Mouse (Mus musculus) CH12.LX (cell line): ENCODE data around the gene Wscd1. TPM values are rescaled to one million over a fixed set of nuclear protein-coding genes. Genes with fewer than 3 reads are reported as not detected.

Experiments
- DNase-seq: peaks from one replicate; pipeline ENCODE4 v3.0.0-alpha.2; 2013; ENCODE audit errors: extremely low read depth
- H3K27ac ChIP-seq: 2 replicates; pipeline ENCODE4 v1.5.1; 2012; ENCODE audit warnings: low read depth, mild to moderate bottlenecking, control low read depth, moderate library complexity; ENCODE audit not compliant: insufficient read depth
- H3K27me3 ChIP-seq: replicated peaks from 2 replicates; pipeline ENCODE3; 2012; ENCODE audit warnings: inconsistent platforms
- H3K36me3 ChIP-seq, 2 experiments: replicated peaks in 1 of 2; 2 replicates each; pipeline versions ENCODE3 to v1.6.1; 2012; ENCODE audit warnings: inconsistent platforms in 1 of 2, low read length in 1 of 2, mild to moderate bottlenecking in 1 of 2, mixed read lengths in 1 of 2, moderate library complexity in 1 of 2; ENCODE audit not compliant: control insufficient read depth in 1 of 2, insufficient read depth in 1 of 2
- H3K4me1 ChIP-seq, 2 experiments: 2 replicates each; pipeline ENCODE4 v1.6.1; 2012; ENCODE audit warnings: inconsistent platforms in 1 of 2, moderate library complexity in 1 of 2; ENCODE audit not compliant: insufficient read depth in 2 of 2, control insufficient read depth in 1 of 2
- H3K4me2 ChIP-seq: 2 replicates; pipeline ENCODE4 v1.6.1; 2012; ENCODE audit warnings: low read depth, mild to moderate bottlenecking, control low read depth; ENCODE audit not compliant: poor library complexity, insufficient read depth, severe bottlenecking
- H3K4me3 ChIP-seq, 3 experiments: fragments of 150-350 bp in 1 of 3; sonication (generic) in 1 of 3; replicated peaks in 1 of 3; 2 replicates each; pipeline versions ENCODE3 to v1.5.1; 2011 to 2012; ENCODE audit warnings: low read depth in 2 of 3, low read length in 2 of 3, mild to moderate bottlenecking in 2 of 3, moderate library complexity in 2 of 3, control low read depth in 1 of 3, improper control_type of control experiment in 1 of 3, inconsistent platforms in 1 of 3, mixed read lengths in 1 of 3; ENCODE audit not compliant: poor library complexity in 1 of 3
- H3K79me2 ChIP-seq: replicated peaks from 2 replicates; pipeline ENCODE4 v1.6.1; 2012; ENCODE audit warnings: mild to moderate bottlenecking, moderate library complexity; ENCODE audit not compliant: control insufficient read depth, poor library complexity, insufficient read depth, severe bottlenecking; ENCODE audit errors: extremely low read depth
- H3K9ac ChIP-seq: 2 replicates; pipeline ENCODE4 v1.6.1; 2012; ENCODE audit warnings: low read depth, mild to moderate bottlenecking, control low read depth, moderate library complexity; ENCODE audit not compliant: insufficient read depth
- H3K9me3 ChIP-seq: replicated peaks from 2 replicates; pipeline ENCODE3; 2012; ENCODE audit warnings: low read length, inconsistent platforms, mixed read lengths
- BHLHE40 ChIP-seq: IDR thresholded peaks from 2 replicates; pipeline ENCODE4 v1.6.1; 2011; ENCODE audit warnings: mild to moderate bottlenecking, low read depth, low read length, improper control_type of control experiment
- CHD1 ChIP-seq: IDR thresholded peaks from 2 replicates; pipeline ENCODE4 v1.6.1; 2012; ENCODE audit warnings: low read depth, low read length, improper control_type of control experiment, inconsistent platforms
- CTCF ChIP-seq, 2 experiments: IDR thresholded peaks in 1 of 2; conservative IDR thresholded peaks in 1 of 2; 2 replicates each; pipeline ENCODE4 v1.5.1; 2011 to 2012; ENCODE audit warnings: low read depth in 2 of 2, low read length in 2 of 2, improper control_type of control experiment in 1 of 2, inconsistent platforms in 1 of 2, mild to moderate bottlenecking in 1 of 2, moderate library complexity in 1 of 2
- E2F4 ChIP-seq: IDR thresholded peaks from 2 replicates; pipeline ENCODE4 v1.6.1; 2011; ENCODE audit warnings: low read depth, low read length, improper control_type of control experiment; ENCODE audit not compliant: insufficient replicate concordance
- ELF1 ChIP-seq: IDR thresholded peaks from 2 replicates; pipeline ENCODE4 v1.6.1; 2014; ENCODE audit warnings: low read depth, mild to moderate bottlenecking, inconsistent platforms, low read length, improper control_type of control experiment
- EP300 ChIP-seq: IDR thresholded peaks from 2 replicates; pipeline ENCODE4 v1.6.1; 2011; ENCODE audit warnings: low read length, improper control_type of control experiment
- ETS1 ChIP-seq: conservative IDR thresholded peaks from 2 replicates; pipeline ENCODE4 v1.6.1; 2012; ENCODE audit warnings: low read depth, mild to moderate bottlenecking, inconsistent platforms, low read length, improper control_type of control experiment, moderate library complexity
- HCFC1 ChIP-seq: IDR thresholded peaks from 2 replicates; pipeline ENCODE4 v1.6.1; 2012; ENCODE audit warnings: low read depth, mild to moderate bottlenecking, inconsistent platforms, low read length, improper control_type of control experiment
- JUN ChIP-seq: IDR thresholded peaks from 2 replicates; pipeline ENCODE4 v1.6.1; 2011; ENCODE audit warnings: low read depth, mild to moderate bottlenecking, low read length, improper control_type of control experiment, moderate library complexity; ENCODE audit not compliant: insufficient read depth
- JUND ChIP-seq: conservative IDR thresholded peaks from 2 replicates; pipeline ENCODE4 v1.6.1; 2011; ENCODE audit warnings: low read depth, low read length, improper control_type of control experiment
- KAT2A ChIP-seq: IDR thresholded peaks from 2 replicates; pipeline ENCODE4 v1.6.1; 2012; ENCODE audit warnings: low read length, improper control_type of control experiment, inconsistent platforms; ENCODE audit not compliant: insufficient replicate concordance
- MAX ChIP-seq: IDR thresholded peaks from 2 replicates; pipeline ENCODE4 v1.6.1; 2011; ENCODE audit warnings: low read length, improper control_type of control experiment
- MAZ ChIP-seq: IDR thresholded peaks from 2 replicates; pipeline ENCODE4 v1.6.1; 2012; ENCODE audit warnings: low read depth, mild to moderate bottlenecking, inconsistent platforms, low read length, improper control_type of control experiment, moderate library complexity
- MEF2A ChIP-seq: IDR thresholded peaks from 2 replicates; pipeline ENCODE4 v1.6.1; 2014; ENCODE audit warnings: low read depth, mild to moderate bottlenecking, inconsistent platforms, low read length, improper control_type of control experiment, borderline replicate concordance
- MXI1 ChIP-seq: IDR thresholded peaks from 2 replicates; pipeline ENCODE4 v1.6.1; 2011; ENCODE audit warnings: mild to moderate bottlenecking, low read depth, low read length, improper control_type of control experiment
- MYC ChIP-seq: IDR thresholded peaks from 2 replicates; pipeline ENCODE4 v1.6.1; 2011; ENCODE audit warnings: low read depth, mild to moderate bottlenecking, improper control_type of control experiment, low read length
- NELFE ChIP-seq: IDR thresholded peaks from 2 replicates; pipeline ENCODE4 v1.6.1; 2011; ENCODE audit warnings: low read depth, low read length, improper control_type of control experiment
- NRF1 ChIP-seq: IDR thresholded peaks from 2 replicates; pipeline ENCODE4 v1.6.1; 2014; ENCODE audit warnings: low read depth, mild to moderate bottlenecking, inconsistent platforms, low read length, improper control_type of control experiment, moderate library complexity
- POLR2A ChIP-seq: IDR thresholded peaks from 2 replicates; pipeline ENCODE4 v1.6.1; 2011; ENCODE audit warnings: low read depth, mild to moderate bottlenecking, improper control_type of control experiment, low read length
- POLR2AphosphoS2 ChIP-seq: IDR thresholded peaks from 2 replicates; pipeline ENCODE4 v1.6.1; 2011; ENCODE audit warnings: low read depth, low read length, improper control_type of control experiment
- SIN3A ChIP-seq: IDR thresholded peaks from 2 replicates; pipeline ENCODE4 v1.6.1; 2012; ENCODE audit warnings: low read length, improper control_type of control experiment, inconsistent platforms
- SMC3 ChIP-seq: IDR thresholded peaks from 2 replicates; pipeline ENCODE4 v1.6.1; 2011; ENCODE audit warnings: low read depth, low read length, improper control_type of control experiment
- TCF12 ChIP-seq: IDR thresholded peaks from 2 replicates; pipeline ENCODE4 v1.6.1; 2014; ENCODE audit warnings: low read depth, mild to moderate bottlenecking, inconsistent platforms, low read length, improper control_type of control experiment
- UBTF ChIP-seq: IDR thresholded peaks from 2 replicates; pipeline ENCODE4 v1.6.1; 2012; ENCODE audit warnings: low read depth, mild to moderate bottlenecking, inconsistent platforms, low read length, improper control_type of control experiment, moderate library complexity
- USF1 ChIP-seq: IDR thresholded peaks from 2 replicates; pipeline ENCODE4 v1.6.1; 2014; ENCODE audit warnings: low read depth, mild to moderate bottlenecking, inconsistent platforms, low read length, improper control_type of control experiment
- USF2 ChIP-seq: conservative IDR thresholded peaks from 2 replicates; pipeline ENCODE4 v1.6.1; 2011; ENCODE audit warnings: low read depth, low read length, improper control_type of control experiment
- ZKSCAN1 ChIP-seq: IDR thresholded peaks from 2 replicates; pipeline ENCODE4 v1.6.1; 2012; ENCODE audit warnings: low read depth, inconsistent platforms, low read length, improper control_type of control experiment, borderline replicate concordance
- ZNF384 ChIP-seq: IDR thresholded peaks from 2 replicates; pipeline ENCODE4 v1.6.1; 2012; ENCODE audit warnings: low read depth, low read length, improper control_type of control experiment, inconsistent platforms
- dilution Hi-C: fragments of 300-500 bp; cut with MboI; formaldehyde crosslinking; loops from 2 replicates; pipeline ENCODE4 v1.14.3; 2020; ENCODE audit warnings: low sequenced_read_pairs; ENCODE audit not compliant: extremely low pct_unique_long_range_greater_than_20kb, extremely low pct_ligation_motif_present
- in situ Hi-C: fragments of 300-500 bp; cut with MboI; formaldehyde crosslinking; loops from 3 replicates; pipeline ENCODE4 v1.14.3; 2019; ENCODE audit warnings: low sequenced_read_pairs, low pct_ligation_motif_present, low pct_unique_long_range_greater_than_20kb, mixed read lengths
- polyA plus RNA-seq: library from polyadenylated mRNA; unstranded; fragments of >175 nt; gene quantifications from 2 replicates; pipeline ENCODE4 v1.2.1, GENCODE M21; 2012; ENCODE audit warnings: low read depth; ENCODE audit not compliant: insufficient read length
- total RNA-seq, 2 experiments: library from RNA; depleted of rRNA; stranded (reverse); fragments of 300-350 nt in 1 of 2; fragments of >200 nt in 1 of 2; gene quantifications; 2 replicates each; pipeline ENCODE4 v1.2.3; 2012 to 2014

The Wscd1 gene
- total and polyA plus RNA-seq, 3 experiments: not detected

DNA sequence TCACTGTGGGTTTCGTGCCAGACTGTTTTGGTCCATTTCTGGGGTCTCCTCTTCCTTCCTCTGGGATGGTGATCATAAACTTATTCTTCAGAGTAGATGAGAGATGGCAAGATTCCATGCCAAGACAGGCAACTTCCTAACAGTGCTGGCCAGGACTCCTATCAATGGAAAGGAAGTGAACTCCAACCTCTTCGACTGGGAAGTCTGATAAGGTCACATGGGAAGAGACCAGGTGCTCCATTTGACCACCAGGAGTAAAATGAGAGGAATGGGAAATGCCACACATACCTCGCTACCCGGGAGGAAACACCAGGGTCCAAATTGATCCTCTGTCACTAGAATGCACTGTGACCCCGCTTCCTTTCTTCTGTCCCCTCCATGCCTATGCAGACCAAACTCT lies 68.4 kb downstream of the Wscd1 start:
- no peak for DNase-seq
- Histone ChIP-seq H3K4me2 (no peak overlapping the region), H3K36me3 (no peaks in the 10 kb centered on the region), H3K9me3 (no peaks in the 10 kb centered on the region), H3K79me2 (no peaks in the 10 kb centered on the region), H3K4me3 (no peak overlapping the region), H3K9ac (no peak overlapping the region), H3K4me1 (no peaks in the 10 kb centered on the region; a peak in 1 of 4 replicates), H3K27me3 (peaks cover 96% of the 10 kb centered on the region), H3K27ac (no peak overlapping the region)
- in situ Hi-C loops (no loop called here), dilution Hi-C loops (no loop called here)
- no peak for TF ChIP-seq SMC3
- no peak for TF ChIP-seq EP300
- TF ChIP-seq KAT2A: no peak
- TF ChIP-seq POLR2AphosphoS2: no peak
- TF ChIP-seq NELFE: no peak
- TF ChIP-seq MAX: no peak
- TF ChIP-seq SIN3A: no peak
- TF ChIP-seq USF2: no peak
- TF ChIP-seq TCF12: no peak
- TF ChIP-seq ELF1: no peak
- TF ChIP-seq MXI1: no peak
- no peak for TF ChIP-seq MAZ
- no peak for TF ChIP-seq MEF2A
- no peak for TF ChIP-seq BHLHE40
- no peak for TF ChIP-seq POLR2A
- no peak for TF ChIP-seq E2F4
- no peak for TF ChIP-seq NRF1
- no peak for TF ChIP-seq UBTF
- no peak for TF ChIP-seq CHD1
- TF ChIP-seq ZNF384: no peak

- Histone ChIP-seq H3K36me3 (no peaks in the 10 kb centered on the region), H3K9ac (no peak overlapping the region), H3K9me3 (no peaks in the 10 kb centered on the region), H3K4me3 (no peak overlapping the region), H3K4me2 (no peak overlapping the region), H3K4me1 (no peaks in the 10 kb centered on the region; a peak in 1 of 4 replicates), H3K79me2 (no peaks in the 10 kb centered on the region), H3K27me3 (peaks cover 93% of the 10 kb centered on the region), H3K27ac (no peak overlapping the region)
- in situ Hi-C loops (no loop called here), dilution Hi-C loops (no loop called here)
- no peak for DNase-seq
- TF ChIP-seq CTCF (conservative IDR thresholded peaks at IDR 0.05 in 1 of 2, IDR thresholded peaks at IDR 0.05 in 1 of 2; ENCODE audit: low read depth in 2 of 2, low read length in 2 of 2) (no peak), ZKSCAN1 (no peak), POLR2A (no peak), USF1 (no peak), ELF1 (no peak), JUN (no peak), MYC (no peak), ZNF384 (no peak), HCFC1 (no peak), JUND (no peak), ETS1 (no peak), MEF2A (no peak), BHLHE40 (no peak), SMC3 (no peak)
Measured at GRCm38 (mm10) chr11:71819901-71820300, 70.2 kb downstream of the Wscd1 start.
